Mouse (Mus musculus) embryonic stem cell, embryonic (primary cell): ENCODE data around the gene Notch2.

Experiments used
- CTCF ChIA-PET, 4 experiments: fragments of 300-600 bp in 2 of 4; fragments of 350-600 bp in 2 of 4; sonication (Branson Sonifier 250); formaldehyde crosslinking; loops; one replicate each; lab custom pipeline; 2022; ENCODE audit warnings: inconsistent platforms in 2 of 4; lab: Charles Lee
- POLR2A ChIA-PET, 4 experiments: fragments of 300-600 bp in 2 of 4; fragments of 350-600 bp in 2 of 4; sonication (Branson Sonifier 250); formaldehyde crosslinking; loops; one replicate each; lab custom pipeline; 2022; ENCODE audit warnings: antibody characterized with exemption in 4 of 4, inconsistent platforms in 1 of 4; lab: Charles Lee

Gene Notch2

GRCm38 (mm10) chr3:98013401-98014281 lies at the start of gene Notch2:
TSS of gene Notch2 (plus strand) at chr3:98013527.
- CTCF ChIA-PET: interaction anchor here in 3 of 4 experiments (0.8 to 1.1 kb wide), 4 partner anchors 53 to 332 kb away, joined by 3 read pairs; no protein-coding TSS in a partner anchor
- POLR2A ChIA-PET: interaction anchor here (0.6 to 5.3 kb wide), 57 partner anchors 8 to 403 kb away, joined by 3 to 50 read pairs (median 4); partner anchors contain the start of genes Sec22b (in 2 of the 4) and Adam30 (in 1 of the 4)

- CTCF ChIA-PET: no interaction called here
Measured at GRCm38 (mm10) chr3:97964878-97965353, 48.4 kb upstream of the Notch2 start.

DNA sequence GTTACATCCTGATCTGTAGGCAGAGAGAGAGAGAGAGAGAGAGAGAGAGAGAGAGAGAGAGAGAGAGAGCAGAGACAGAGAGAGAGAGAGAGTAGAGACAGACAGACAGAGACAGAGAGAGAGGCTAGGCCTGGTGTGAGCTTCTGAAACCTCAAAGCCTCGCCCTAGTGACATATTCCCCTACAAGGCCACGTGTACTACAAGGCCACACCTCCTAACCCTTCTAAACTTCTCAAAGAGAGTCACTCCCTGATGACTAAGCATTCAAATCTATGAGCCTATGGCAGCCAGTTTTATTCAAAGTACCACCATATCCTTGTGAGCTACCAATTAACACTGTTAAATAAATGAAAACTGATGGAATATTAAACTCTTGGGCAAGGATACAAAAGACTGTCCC lies 45.7 kb upstream of the Notch2 start:
- ChIA-PET CTCF (no interaction called here), POLR2A (interaction anchor here in 3 of 4 experiments (0.6 to 1.5 kb wide), 4 partner anchors 30 to 1527 kb away, joined by 3 to 7 read pairs (median 4); no protein-coding TSS in a partner anchor)

More at GRCm38 (mm10) chr3:97964878-97965353, 48.4 kb upstream of the Notch2 start:
- POLR2A ChIA-PET: interaction anchor here in 1 of 4 experiments (0.7 kb wide), 1 partner anchor 195 kb away, joined by 9 read pairs; no protein-coding TSS in a partner anchor

DNA sequence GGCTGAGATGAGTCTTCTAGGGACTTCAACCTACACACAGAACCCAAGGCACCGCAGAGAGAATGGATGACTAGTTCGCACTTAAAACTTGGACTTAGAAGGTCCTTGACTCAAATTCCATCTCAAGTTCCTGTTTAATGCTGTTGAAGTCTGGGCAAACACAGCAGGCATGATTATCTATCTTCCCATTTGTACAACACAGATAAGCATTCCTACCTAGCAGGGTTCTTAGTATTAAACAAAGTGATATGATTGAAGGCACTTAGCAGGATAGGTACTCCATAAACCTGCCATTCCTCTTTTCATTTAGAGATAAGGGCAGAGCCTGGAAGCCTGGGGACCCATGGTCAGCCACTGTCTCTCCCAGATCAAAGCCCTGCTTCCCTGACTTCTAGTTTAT lies 45.1 kb upstream of the Notch2 start:
- CTCF ChIA-PET: no interaction called here
- POLR2A ChIA-PET: interaction anchor here in 3 of 4 experiments (0.6 to 1.5 kb wide), 4 partner anchors 30 to 1527 kb away, joined by 3 to 7 read pairs (median 4); no protein-coding TSS in a partner anchor

DNA sequence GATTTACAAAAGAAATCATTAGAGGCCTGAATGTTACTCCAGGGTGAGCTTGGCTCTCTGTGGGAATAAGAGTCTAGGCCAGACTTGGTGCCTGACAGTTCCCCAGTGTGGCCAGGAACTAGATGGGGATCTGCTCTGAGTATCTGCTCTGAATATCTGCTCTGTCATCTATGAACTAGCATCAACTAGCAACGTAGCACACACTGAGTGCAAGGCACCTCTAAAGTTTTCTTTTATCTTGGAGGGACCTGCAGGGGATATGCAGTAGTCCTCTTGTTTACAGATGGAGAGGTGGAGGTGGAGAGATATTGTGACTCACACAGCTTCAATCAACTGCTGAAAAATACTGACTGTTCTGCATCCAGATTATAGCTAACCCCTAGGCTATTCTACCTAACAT lies 44.3 kb upstream of the Notch2 start:
- CTCF ChIA-PET: no interaction called here

GRCm38 (mm10) chr3:97971117-97971516 lies 42.2 kb upstream of the Notch2 start:
- CTCF ChIA-PET: no interaction called here
- POLR2A ChIA-PET: interaction anchor here in 2 of 4 experiments (0.6 to 0.8 kb wide), 3 partner anchors 101 to 384 kb away, joined by 3 to 6 read pairs (median 3); no protein-coding TSS in a partner anchor

More for the DNA sequence above, 44.3 kb upstream of the Notch2 start:
- POLR2A ChIA-PET: no interaction called here

GRCm38 (mm10) chr3:97972200-97972599 lies 41.1 kb upstream of the Notch2 start:
- CTCF ChIA-PET: no interaction called here
- POLR2A ChIA-PET: no interaction called here

DNA sequence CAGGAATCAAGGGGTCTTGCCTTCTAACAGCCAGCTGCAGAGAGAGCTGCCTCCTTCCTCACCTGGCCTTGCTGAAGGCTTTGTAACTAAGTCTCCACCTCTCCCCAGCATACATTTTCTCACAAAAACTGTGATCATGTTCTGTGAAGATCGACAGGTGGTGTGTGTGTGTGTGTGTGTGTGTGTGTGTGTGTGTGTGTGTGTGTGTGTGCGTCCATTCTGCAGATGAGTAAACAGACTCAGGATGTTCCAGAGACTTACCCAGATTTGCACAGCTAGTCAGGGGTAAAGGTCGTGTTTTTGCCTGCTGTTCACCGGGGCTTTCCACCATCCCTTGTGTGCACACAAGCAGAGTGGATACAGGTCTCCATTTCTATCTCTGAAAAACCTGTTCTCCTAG lies 40.6 kb upstream of the Notch2 start:
- CTCF ChIA-PET: no interaction called here
- POLR2A ChIA-PET: no interaction called here

DNA sequence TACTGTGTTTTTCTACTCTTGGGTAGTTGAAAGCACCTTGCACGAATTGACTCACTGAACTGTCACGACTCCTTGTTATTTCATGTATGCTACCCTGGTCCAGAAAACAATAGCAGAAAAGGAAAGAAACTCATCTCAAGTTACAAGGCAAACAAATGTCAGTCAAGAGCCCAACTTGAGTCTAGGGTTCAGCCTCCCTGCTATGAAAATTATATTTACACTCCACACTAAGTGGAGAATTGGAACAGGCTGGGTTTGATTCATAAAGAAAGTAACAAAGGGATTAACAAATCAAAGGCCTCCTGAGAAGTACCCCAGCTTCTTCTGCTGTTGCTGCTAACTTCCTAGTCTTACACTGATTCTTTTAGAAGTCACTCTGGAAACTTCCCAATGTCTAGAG lies 40.0 kb upstream of the Notch2 start:
- POLR2A ChIA-PET: no interaction called here

DNA sequence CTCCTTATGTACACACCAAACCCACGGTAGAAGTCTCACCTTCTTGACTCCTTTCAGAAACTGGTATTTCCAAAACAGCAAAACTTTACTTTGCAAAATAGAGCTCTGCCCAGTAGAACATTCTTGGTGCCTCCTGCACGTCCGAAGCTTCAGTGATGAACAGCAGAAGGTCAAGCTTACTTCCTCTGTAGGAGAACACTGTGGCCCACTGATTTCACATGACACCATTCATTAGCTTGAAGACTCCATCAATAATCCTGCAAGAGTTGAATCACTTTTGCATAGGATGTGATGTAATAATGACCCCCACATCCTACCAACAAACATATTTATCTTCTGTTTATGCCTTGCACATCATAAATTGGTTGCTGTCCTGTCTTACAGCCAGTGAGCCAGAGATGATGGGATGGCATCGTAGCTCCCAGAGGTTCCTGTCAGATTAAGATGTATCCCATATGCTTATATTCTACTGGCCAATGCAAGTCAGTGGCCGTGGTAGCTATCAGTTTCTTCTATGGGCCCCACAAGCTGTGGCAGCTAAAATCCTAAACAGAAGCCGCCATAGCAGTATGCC lies 39.0 kb upstream of the Notch2 start:
- ChIA-PET POLR2A (interaction anchor here in 1 of 4 experiments (0.7 kb wide), 1 partner anchor 282 kb away, joined by 3 read pairs; no protein-coding TSS in a partner anchor), CTCF (no interaction called here)

More for the DNA sequence above, 40.0 kb upstream of the Notch2 start:
- CTCF ChIA-PET: no interaction called here

GRCm38 (mm10) chr3:97976706-97977105 lies 36.6 kb upstream of the Notch2 start:
- CTCF ChIA-PET: no interaction called here
- POLR2A ChIA-PET: interaction anchor here in 1 of 4 experiments (0.6 kb wide), 1 partner anchor 16 kb away, joined by 3 read pairs; no protein-coding TSS in a partner anchor

GRCm38 (mm10) chr3:97978710-97979109 lies 34.6 kb upstream of the Notch2 start:
- CTCF ChIA-PET: interaction anchor here in 1 of 4 experiments (0.6 kb wide), 1 partner anchor 652 kb away, joined by 5 read pairs; no protein-coding TSS in a partner anchor

DNA sequence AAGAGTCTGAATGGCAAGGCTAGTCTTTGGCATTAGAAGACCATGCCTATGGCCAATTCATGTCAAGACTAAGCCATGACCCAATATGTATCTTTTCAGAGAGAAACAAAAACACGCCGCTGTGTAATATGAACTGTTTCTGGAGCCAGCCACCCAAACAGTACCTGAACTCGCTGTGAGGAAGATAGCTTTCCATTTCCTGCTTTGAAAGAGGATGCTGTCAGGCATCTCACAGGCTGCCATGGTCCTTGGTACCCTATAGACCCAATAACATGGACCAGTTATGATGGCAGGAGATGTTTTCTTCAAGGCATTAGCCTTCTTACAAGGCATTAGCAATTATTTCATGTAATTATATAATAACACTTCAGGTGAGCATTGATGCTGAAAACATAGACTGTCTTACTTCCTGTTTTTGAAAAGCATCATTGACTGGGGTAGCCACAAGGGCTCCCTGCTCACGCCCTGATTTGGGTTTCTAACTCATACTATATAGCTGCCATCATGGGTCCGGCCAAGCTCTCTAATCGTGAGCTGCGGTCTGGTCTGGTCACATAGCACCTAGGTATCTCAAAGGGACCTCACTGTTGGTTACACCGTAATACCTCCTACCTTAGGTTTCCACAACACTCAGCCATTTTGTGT lies 32.5 kb upstream of the Notch2 start:
- POLR2A ChIA-PET: no interaction called here
- CTCF ChIA-PET: interaction anchor here in 1 of 4 experiments (0.6 kb wide), 1 partner anchor 86 kb away, joined by 3 read pairs; no protein-coding TSS in a partner anchor

More at GRCm38 (mm10) chr3:97978710-97979109, 34.6 kb upstream of the Notch2 start:
- POLR2A ChIA-PET: no interaction called here

DNA sequence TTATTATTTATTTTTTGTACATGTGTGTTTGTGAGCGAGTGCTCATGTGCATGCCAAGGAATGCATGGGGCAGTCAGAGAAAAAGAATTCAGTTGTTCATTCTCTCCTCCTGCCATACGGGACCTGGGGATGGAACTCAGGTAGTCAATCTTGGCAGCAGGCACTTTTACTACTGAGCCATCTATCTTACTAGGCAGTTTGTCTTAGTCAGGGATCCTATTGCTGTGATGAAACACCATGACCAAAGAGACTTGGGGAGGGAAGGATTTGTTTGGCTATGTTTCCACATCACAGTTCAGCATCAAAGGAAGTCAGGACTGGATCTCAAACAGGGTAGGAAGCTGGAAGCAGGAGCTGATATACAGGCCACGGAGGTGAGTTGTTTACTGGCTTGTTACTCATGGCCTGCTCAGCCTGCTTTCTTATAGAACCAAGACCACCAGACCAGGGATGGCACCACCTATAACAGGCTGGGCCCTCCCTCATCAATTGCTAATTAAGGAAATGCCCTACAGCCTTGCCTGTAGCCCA lies 31.9 kb upstream of the Notch2 start:
- ChIA-PET CTCF (interaction anchor here in 1 of 4 experiments (0.6 kb wide), 1 partner anchor 87 kb away, joined by 3 read pairs; no protein-coding TSS in a partner anchor), POLR2A (interaction anchor here in 1 of 4 experiments (1.5 kb wide), 1 partner anchor 49 kb away, joined by 3 read pairs; no protein-coding TSS in a partner anchor)

DNA sequence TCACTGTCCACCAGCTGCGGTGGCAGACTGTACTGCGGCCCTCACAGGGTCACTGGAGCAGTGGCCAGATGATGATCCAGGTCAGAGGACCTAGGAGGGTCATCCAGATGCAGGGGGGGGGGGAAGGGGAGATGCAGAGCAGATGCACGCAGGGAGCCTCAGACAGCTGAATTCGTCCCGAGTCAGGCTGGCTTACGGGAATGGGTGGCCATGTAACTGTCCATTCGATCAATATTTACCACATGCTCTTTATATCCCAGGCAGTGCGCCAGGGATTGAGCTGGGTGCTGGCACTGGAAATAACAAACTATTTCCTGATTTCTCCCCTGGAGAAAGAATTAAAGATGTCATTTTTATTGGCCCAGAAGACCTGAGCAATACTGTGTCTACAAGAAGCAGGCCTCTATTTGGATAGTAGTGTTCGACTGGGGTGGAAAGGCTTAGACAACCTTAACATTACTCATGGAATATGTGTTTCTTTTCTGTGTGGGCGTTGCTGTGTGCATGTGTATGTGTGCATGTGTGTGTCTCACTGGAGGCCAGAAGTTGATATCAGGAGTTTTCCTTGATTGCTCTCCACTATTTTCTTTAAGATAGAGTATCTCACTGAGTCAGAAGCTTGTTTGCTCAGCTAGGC lies 28.3 kb upstream of the Notch2 start:
- ChIA-PET CTCF (no interaction called here), POLR2A (interaction anchor here in 1 of 4 experiments (0.6 to 1.5 kb wide), 2 partner anchors 28 to 29 kb away, joined by 3 to 4 read pairs; no protein-coding TSS in a partner anchor)

- POLR2A ChIA-PET: interaction anchor here in 1 of 4 experiments (0.6 to 1.5 kb wide), 2 partner anchors 27 to 208 kb away, joined by 3 to 4 read pairs; no protein-coding TSS in a partner anchor
- CTCF ChIA-PET: no interaction called here
Measured at GRCm38 (mm10) chr3:97985691-97986090, 27.6 kb upstream of the Notch2 start.

- ChIA-PET POLR2A (interaction anchor here in 1 of 4 experiments (0.5 kb wide), 1 partner anchor 86 kb away, joined by 3 read pairs; the partner anchor contains the start of gene Sec22b), CTCF (interaction anchor here in 2 of 4 experiments (0.6 to 0.7 kb wide), 2 partner anchors 85 to 240 kb away, joined by 3 read pairs; no protein-coding TSS in a partner anchor)
Measured at GRCm38 (mm10) chr3:97987153-97987552, 26.2 kb upstream of the Notch2 start.
